Mouse (Mus musculus) midbrain, embryonic 11.5 days (tissue): ENCODE measurements around the gene Psmd7. TPM values are rescaled to one million over a fixed set of nuclear protein-coding genes. Genes with fewer than 3 reads are reported as not detected.
A peak's percentile ranks its signal among the peaks of the same experiment; 100 is the strongest.
"Not testable (repeated sequence)": the region's sequence is repeated elsewhere in the genome, so short reads cannot be mapped to it uniquely, and the experiment has no call there.

Experiments used
- ATAC-seq: fragments of 200-750 bp; cut with Nextera tagmentation; 2 replicates; pipeline ENCODE4 v1.8.0; 2017; ENCODE audit warnings: moderate TSS enrichment, moderate library complexity; ENCODE audit not compliant: low FRiP score
- DNase-seq: peaks from one replicate; pipeline ENCODE4 v3.0.0; 2015; ENCODE audit warnings: low spot score; ENCODE audit errors: missing footprints
- H3K27ac ChIP-seq: fragments of 300-500 bp; sonication (generic); 2 replicates; pipeline ENCODE4 v1.5.1; 2014; ENCODE audit warnings: low read depth, low read length
- H3K27me3 ChIP-seq: fragments of 300-500 bp; sonication (generic); 2 replicates; pipeline ENCODE4 v1.6.1; 2014; ENCODE audit warnings: mild to moderate bottlenecking, low read length, moderate library complexity, mixed read lengths; ENCODE audit not compliant: control insufficient read depth, insufficient read depth
- H3K36me3 ChIP-seq: fragments of 300-500 bp; sonication (generic); 2 replicates; pipeline ENCODE4 v1.6.1; 2014; ENCODE audit warnings: mild to moderate bottlenecking, low read length, moderate library complexity, mixed read lengths; ENCODE audit not compliant: control insufficient read depth, insufficient read depth
- H3K4me1 ChIP-seq: fragments of 300-500 bp; sonication (generic); 2 replicates; pipeline ENCODE4 v1.6.1; 2014; ENCODE audit warnings: low read length; ENCODE audit not compliant: control insufficient read depth, insufficient read depth
- H3K4me2 ChIP-seq: fragments of 300-500 bp; sonication (generic); 2 replicates; pipeline ENCODE4 v1.6.1; 2014; ENCODE audit warnings: mild to moderate bottlenecking, moderate library complexity
- H3K4me3 ChIP-seq: fragments of 300-500 bp; sonication (generic); 2 replicates; pipeline ENCODE4 v1.5.1; 2014; ENCODE audit warnings: low read depth, low read length
- H3K9ac ChIP-seq: fragments of 300-500 bp; sonication (generic); 2 replicates; pipeline ENCODE4 v1.6.1; 2014; ENCODE audit warnings: low read length
- H3K9me3 ChIP-seq: fragments of 300-500 bp; sonication (generic); 2 replicates; pipeline ENCODE4 v1.6.1; 2016; ENCODE audit warnings: low read length; ENCODE audit not compliant: control insufficient read depth
- WGBS: fragments of 180-500 bp; shearing (Covaris S2); extraction: QIAGEN DNeasy Blood & Tissue Kit; methylation state at CpG from one replicate; pipeline ENCODE4 v1.1.7; 2014; 5-methylcytosine and 5-hydroxymethylcytosine counted together
- polyA plus RNA-seq: library from polyadenylated mRNA; unstranded; fragments of >200 nt; fragmentation: Nextera tagmentation; extraction: Ambion mirVana; gene quantifications from 2 replicates; pipeline ENCODE4 v1.2.1, GENCODE M21; 2014

Gene Psmd7
- polyA plus RNA-seq: 317 and 319 TPM in 2 replicates

DNA sequence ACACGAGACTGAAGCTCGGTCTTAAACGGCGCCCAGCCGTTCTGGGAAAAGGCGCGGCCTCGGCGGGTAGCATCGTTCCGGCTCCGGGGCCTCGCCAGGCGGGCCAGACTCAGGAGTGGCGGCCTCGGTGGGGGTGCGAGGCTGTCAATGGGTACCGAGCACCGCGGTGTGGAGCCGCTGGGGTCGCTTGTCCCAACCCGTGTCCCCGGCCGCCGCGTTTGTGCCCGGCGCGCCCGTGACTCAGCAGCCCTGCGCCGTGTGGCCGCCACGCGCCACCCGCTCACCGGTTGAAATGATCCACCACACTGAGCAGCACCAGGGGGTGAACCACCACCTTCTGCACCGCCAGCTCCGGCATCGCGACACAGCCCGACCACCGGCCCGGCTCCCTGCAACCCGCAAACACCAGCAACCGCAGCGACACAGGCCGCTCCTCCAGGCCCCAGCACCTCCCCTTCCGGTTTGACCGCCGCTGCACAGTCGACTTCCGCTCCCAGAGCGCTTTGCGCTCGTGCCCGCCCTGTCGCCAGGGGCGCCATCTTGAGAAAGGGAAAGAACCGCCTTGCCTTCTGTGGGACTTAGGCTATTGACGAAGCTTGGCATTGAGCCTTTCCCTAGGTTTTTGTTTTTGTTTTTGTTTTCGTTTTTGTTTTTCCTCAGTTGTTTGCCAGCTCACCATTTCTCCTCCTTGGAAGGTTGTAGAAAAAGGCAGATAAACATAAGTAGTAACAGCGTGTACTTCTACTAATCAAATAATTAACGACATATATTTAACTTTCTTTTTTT lies at the start of gene Psmd7:
TSS of gene Psmd7 (minus strand) at position 470 of the 786 bp plus-strand sequence.
- Histone ChIP-seq H3K4me3 (peak within 1 kb of the TSS; percentile 94), H3K27me3 (no peaks in the 10 kb centered on the region), H3K9me3 (no peaks in the 10 kb centered on the region), H3K4me2 (peak within 1 kb of the TSS; percentile 73), H3K4me1 (peaks cover 3% of the 10 kb centered on the region; the same call in 1 of the 2 replicates), H3K36me3 (peaks cover 14% of the 10 kb centered on the region), H3K27ac (peak within 1 kb of the TSS; percentile 76), H3K9ac (peak within 1 kb of the TSS; percentile 89)
- WGBS: 1% methylated on average over 65 of the region's 65 CpGs
- ATAC-seq (peak; percentile 96), DNase-seq (peak; percentile 99)

DNA sequence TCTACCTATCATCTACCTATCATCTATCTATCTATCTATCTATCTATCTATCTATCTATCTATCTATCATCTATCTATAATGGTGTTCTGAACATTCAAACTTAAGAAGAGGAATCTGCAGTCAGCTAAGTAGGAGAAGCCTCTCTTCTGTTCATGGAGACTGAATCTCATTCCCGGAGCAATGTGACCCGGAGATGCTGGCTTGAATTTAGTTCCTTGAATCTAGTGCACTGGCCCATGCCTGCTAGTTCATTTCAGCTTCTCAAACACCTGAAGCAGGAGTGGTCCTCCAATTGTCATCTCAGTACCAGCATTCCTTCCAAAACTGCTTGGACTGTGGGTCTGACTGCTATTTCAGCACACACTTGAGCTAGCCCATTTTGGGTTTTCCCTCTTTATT lies 45.5 kb upstream of the Psmd7 start:
- no peak for ATAC-seq
- no peak for DNase-seq
- Histone ChIP-seq H3K4me2 (no peak overlapping the region), H3K4me1 (no peaks in the 10 kb centered on the region), H3K27ac (no peak overlapping the region), H3K27me3 (no peaks in the 10 kb centered on the region), H3K9ac (no peak overlapping the region), H3K9me3 (no peaks in the 10 kb centered on the region), H3K4me3 (no peak overlapping the region), H3K36me3 (no peaks in the 10 kb centered on the region)
- WGBS: 90% methylated on average over 2 of the region's 2 CpGs

DNA sequence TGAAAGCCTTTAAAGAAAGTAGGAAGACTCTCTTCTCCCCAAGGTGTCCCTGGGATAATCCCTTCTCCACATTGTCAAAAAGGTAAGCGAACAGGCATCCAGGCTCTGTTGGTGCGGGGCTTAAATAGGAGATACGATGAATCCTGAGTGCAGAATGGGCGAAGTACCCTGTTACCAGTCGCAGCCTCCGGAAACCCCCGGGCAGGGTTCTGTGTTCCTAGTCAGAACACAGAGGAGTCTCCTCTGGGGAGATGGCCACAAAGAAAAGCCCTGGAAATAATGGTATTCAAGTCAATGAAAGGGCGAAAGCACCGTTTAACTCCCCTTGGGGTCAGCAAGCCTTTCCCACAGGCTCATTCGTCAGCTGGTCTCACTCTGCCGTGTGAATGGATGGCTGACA lies 41.4 kb upstream of the Psmd7 start:
- DNase-seq: no peak

DNA sequence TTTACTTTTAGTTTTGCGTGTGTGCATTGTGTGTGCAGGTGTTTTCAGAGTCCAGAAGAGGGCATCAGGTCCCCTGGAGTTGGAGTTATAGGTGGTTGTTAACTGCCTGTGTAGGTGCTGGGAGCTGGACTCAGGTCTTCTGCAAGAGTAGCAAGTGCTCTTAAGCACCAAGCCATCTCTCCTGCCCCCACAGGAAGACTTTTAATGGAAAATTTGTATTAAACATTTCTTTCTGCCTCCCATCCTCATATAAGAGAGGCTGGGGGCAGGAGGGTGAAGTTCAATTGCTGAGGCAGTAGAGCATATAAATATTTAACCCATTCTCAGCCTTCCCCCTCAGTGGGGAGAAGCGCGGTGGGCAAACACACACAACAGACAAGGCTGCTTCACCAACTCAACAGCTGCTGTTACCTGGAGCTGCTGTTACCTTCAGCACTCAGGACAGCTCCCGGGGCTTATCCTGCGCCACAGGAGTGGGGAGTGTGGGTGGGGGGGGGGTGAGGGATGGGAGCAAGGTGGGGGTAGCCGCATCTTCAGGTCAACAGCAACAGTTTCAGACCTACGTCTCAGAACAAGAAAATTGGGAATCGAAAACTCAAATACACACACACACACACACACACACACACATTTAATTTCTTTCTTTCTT lies 40.4 kb upstream of the Psmd7 start:
- H3K27ac ChIP-seq: no peak overlapping the region
- ATAC-seq (no peak), DNase-seq (no peak)
- no peaks in the 10 kb centered on the region for H3K36me3 ChIP-seq
- H3K4me2 ChIP-seq: no peak overlapping the region
- 64% methylated on average over 8 of the region's 8 CpGs for WGBS
- H3K27me3 ChIP-seq: no peaks in the 10 kb centered on the region
- H3K4me1 ChIP-seq: no peaks in the 10 kb centered on the region
- no peaks in the 10 kb centered on the region for H3K9me3 ChIP-seq
- H3K4me3 ChIP-seq: no peak overlapping the region
- H3K9ac ChIP-seq: no peak overlapping the region

More for the DNA sequence above, 41.4 kb upstream of the Psmd7 start:
- no peak overlapping the region for H3K27ac ChIP-seq
- 66% methylated on average over 11 of the region's 11 CpGs for whole genome bisulfite sequencing
- no peaks in the 10 kb centered on the region for H3K4me1 ChIP-seq
- H3K4me2 ChIP-seq: no peak overlapping the region
- no peak for ATAC-seq
- H3K9me3 ChIP-seq: no peaks in the 10 kb centered on the region
- no peak overlapping the region for H3K9ac ChIP-seq
- H3K4me3 ChIP-seq: no peak overlapping the region
- H3K27me3 ChIP-seq: no peaks in the 10 kb centered on the region
- H3K36me3 ChIP-seq: no peaks in the 10 kb centered on the region

DNA sequence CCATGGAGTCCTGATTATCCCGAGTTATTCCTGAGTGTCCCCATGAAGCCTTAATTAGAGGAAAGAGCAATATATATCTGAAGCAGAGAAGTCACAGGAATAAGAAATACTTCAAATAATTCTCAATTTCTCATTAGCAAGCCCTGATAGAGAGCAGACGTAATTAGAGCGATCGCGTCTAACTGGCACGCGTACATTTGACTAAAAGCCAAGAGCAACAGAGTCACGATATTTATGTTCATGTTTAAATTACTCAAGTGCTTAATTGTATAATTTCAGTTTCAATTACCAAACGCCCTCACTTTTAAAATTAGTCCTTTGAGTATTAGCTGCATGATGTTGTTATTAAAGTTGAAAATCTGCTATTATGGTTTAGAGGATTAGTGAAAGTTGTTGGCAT lies 39.6 kb upstream of the Psmd7 start:
- Histone ChIP-seq H3K27ac (no peak overlapping the region), H3K4me1 (no peaks in the 10 kb centered on the region), H3K9ac (no peak overlapping the region), H3K27me3 (no peaks in the 10 kb centered on the region), H3K4me3 (no peak overlapping the region), H3K9me3 (no peaks in the 10 kb centered on the region), H3K4me2 (no peak overlapping the region), H3K36me3 (no peaks in the 10 kb centered on the region)
- no peak for DNase-seq
- 94% methylated on average over 9 of the region's 9 CpGs for WGBS
- ATAC-seq: no peak

DNA sequence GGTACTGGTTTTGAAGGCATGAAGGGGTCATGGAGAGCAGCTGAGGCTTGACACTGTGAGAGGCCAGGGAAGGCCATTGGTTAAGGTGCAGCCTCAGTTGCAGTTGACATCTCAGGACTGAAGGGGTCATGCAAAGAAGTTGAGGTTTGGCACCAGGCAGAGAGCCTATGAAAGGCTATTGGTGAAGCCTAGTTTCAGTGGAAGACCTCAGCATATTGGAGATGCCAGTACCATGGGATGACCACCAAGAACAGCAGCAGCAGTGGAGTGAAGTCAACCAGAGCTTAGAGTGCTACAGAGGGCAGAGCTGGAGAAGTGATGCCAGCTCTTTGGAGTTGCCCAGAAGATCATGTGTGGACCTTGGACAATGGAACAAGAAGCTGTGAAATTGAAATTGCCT lies 36.0 kb upstream of the Psmd7 start:
- not testable (repeated sequence) for ATAC-seq, H3K4me3 ChIP-seq, H3K36me3 ChIP-seq, H3K9me3 ChIP-seq, DNase-seq, H3K4me1 ChIP-seq, H3K27me3 ChIP-seq, H3K9ac ChIP-seq, H3K4me2 ChIP-seq, H3K27ac ChIP-seq

DNA sequence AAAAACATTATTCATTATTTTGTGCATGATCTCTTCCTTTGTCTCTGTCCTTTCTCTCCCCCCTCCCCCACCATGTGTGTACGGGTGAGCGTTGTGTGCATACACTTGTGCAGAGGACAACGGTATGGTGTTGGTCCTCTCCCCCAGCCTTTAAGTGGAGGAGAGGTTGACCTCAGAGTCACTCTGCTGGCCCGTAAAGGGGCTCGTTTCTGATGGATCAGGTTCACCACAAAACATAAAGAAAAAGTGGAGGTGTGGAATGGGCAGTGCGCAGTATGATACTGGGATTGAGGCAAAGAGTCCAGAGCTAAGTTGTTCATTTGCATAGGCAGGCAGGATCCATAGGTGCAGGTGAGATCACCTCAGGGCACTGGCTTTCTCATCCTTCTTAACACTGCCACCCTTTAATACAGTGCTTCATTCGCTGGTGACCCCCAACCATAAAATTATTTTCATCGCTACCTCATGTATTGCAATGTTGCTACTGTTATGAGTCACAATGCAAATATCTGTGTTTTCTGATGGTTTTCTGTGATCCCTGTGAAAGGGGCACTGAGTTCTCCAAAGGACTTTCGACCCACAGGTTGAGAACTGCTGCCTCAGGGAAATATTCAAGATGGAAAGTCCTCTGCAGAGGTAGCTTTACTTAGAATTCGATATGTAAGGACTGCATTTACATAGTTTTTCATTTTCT lies 33.8 kb upstream of the Psmd7 start:
- no peaks in the 10 kb centered on the region for H3K27me3 ChIP-seq
- H3K9ac ChIP-seq: no peak overlapping the region
- no peak for DNase-seq
- no peak overlapping the region for H3K4me2 ChIP-seq
- ATAC-seq: no peak
- no peaks in the 10 kb centered on the region for H3K9me3 ChIP-seq
- no peak overlapping the region for H3K4me3 ChIP-seq
- no peaks in the 10 kb centered on the region for H3K4me1 ChIP-seq
- no peaks in the 10 kb centered on the region for H3K36me3 ChIP-seq
- 91% methylated on average over 10 of the region's 10 CpGs for WGBS
- H3K27ac ChIP-seq: no peak overlapping the region

DNA sequence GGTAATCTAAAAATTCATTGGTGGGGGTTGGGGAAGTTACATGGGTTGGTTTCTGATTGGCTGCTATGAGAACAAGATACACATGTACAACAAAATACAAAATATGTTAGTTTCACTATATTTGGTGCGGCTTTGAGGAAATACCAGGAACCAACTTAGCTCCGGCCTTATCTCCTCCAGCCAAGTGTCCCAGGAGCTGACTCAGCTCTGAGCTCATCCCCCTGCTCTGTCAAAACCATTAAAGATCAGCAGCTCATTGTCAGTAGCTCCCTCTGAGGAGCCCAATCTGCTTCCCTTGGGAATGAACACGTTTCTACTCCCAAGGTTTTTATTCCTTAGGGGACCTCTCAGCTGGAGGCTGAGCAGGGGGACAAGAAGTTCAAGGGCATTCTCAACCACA lies 32.9 kb upstream of the Psmd7 start:
- no peak for ATAC-seq
- no peak for DNase-seq
- Histone ChIP-seq H3K4me2 (no peak overlapping the region), H3K4me3 (no peak overlapping the region), H3K9ac (no peak overlapping the region), H3K36me3 (no peaks in the 10 kb centered on the region), H3K27me3 (no peaks in the 10 kb centered on the region), H3K9me3 (no peaks in the 10 kb centered on the region), H3K4me1 (no peaks in the 10 kb centered on the region), H3K27ac (no peak overlapping the region)
- WGBS: 65% methylated on average over 3 of the region's 3 CpGs

DNA sequence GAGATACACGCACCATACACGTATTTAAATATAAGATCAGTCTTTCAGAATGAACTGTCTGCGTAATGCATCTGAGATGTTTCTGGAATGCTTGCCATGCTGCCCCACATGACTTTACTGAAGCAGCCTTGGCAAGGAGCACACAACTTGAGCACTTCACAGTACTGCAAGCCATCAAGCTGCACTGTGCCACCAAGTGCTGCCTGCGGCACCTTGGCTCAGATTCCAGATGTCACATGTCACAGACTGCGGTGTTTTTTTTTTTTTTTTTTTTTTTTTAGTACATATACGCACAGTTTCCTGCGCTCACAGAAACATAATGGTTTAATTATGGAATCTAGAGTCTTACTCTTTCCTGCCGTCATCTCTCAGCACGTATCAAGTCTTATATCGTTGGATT lies 30.2 kb upstream of the Psmd7 start:
- DNase-seq: no peak
- no peaks in the 10 kb centered on the region for H3K27me3 ChIP-seq
- no peak overlapping the region for H3K4me2 ChIP-seq
- no peak for ATAC-seq
- H3K27ac ChIP-seq: no peak overlapping the region
- no peak overlapping the region for H3K4me3 ChIP-seq
- H3K4me1 ChIP-seq: no peaks in the 10 kb centered on the region
- H3K9me3 ChIP-seq: no peaks in the 10 kb centered on the region
- H3K9ac ChIP-seq: no peak overlapping the region
- WGBS: 92% methylated on average over 10 of the region's 10 CpGs
- H3K36me3 ChIP-seq: no peaks in the 10 kb centered on the region
